Mouse (Mus musculus) hindbrain, embryonic 16.5 days (tissue): ENCODE results near the gene Methig1. TPM values are rescaled to one million over a fixed set of nuclear protein-coding genes. Genes with fewer than 3 reads are reported as not detected.
"Not testable (repeated sequence)": the region's sequence is repeated elsewhere in the genome, so short reads cannot be mapped to it uniquely, and the experiment has no call there.

Source experiments
- ATAC-seq: fragments of 200-750 bp; cut with Nextera tagmentation; 2 replicates; pipeline ENCODE4 v1.8.0; 2017; ENCODE audit warnings: moderate TSS enrichment, moderate library complexity
- H3K27ac ChIP-seq: fragments of 300-500 bp; sonication (generic); 2 replicates; pipeline ENCODE4 v1.5.1; 2014; ENCODE audit warnings: low read depth, mild to moderate bottlenecking, control low read depth, low read length, moderate library complexity
- H3K27me3 ChIP-seq: fragments of 300-500 bp; sonication (generic); replicated peaks from 2 replicates; pipeline ENCODE4 v1.6.1; 2014; ENCODE audit warnings: low read length; ENCODE audit not compliant: control insufficient read depth, insufficient read depth
- H3K36me3 ChIP-seq: fragments of 300-500 bp; sonication (generic); 2 replicates; pipeline ENCODE4 v1.6.1; 2014; ENCODE audit warnings: mild to moderate bottlenecking, low read length, moderate library complexity, mixed read lengths; ENCODE audit not compliant: control insufficient read depth, insufficient read depth
- H3K4me1 ChIP-seq: fragments of 300-500 bp; sonication (generic); 2 replicates; pipeline ENCODE4 v1.6.1; 2014; ENCODE audit warnings: low read depth, low read length; ENCODE audit not compliant: control insufficient read depth, insufficient read depth
- H3K4me2 ChIP-seq: fragments of 300-500 bp; sonication (generic); 2 replicates; pipeline ENCODE4 v1.6.1; 2014; ENCODE audit warnings: mild to moderate bottlenecking, low read length, control low read depth, moderate library complexity
- H3K4me3 ChIP-seq: fragments of 300-500 bp; sonication (generic); 2 replicates; pipeline ENCODE4 v1.5.1; 2014; ENCODE audit warnings: mild to moderate bottlenecking, low read length, control low read depth, moderate library complexity
- H3K9ac ChIP-seq: fragments of 300-500 bp; sonication (generic); 2 replicates; pipeline ENCODE4 v1.6.1; 2014; ENCODE audit warnings: low read depth, mild to moderate bottlenecking, control low read depth, low read length, moderate library complexity
- H3K9me3 ChIP-seq: fragments of 300-500 bp; sonication (generic); 2 replicates; pipeline ENCODE4 v1.6.1; 2014; ENCODE audit warnings: mild to moderate bottlenecking, low read length, moderate library complexity; ENCODE audit not compliant: control insufficient read depth
- WGBS: fragments of 180-500 bp; shearing (Covaris S2); extraction: QIAGEN DNeasy Blood & Tissue Kit; methylation state at CpG from one replicate; pipeline ENCODE4 v1.1.7; 2014; 5-methylcytosine and 5-hydroxymethylcytosine counted together
- polyA plus RNA-seq: library from polyadenylated mRNA; unstranded; fragments of >200 nt; fragmentation: Nextera tagmentation; extraction: Ambion mirVana; gene quantifications from 2 replicates; pipeline ENCODE4 v1.2.1, GENCODE M21; 2015

Methig1 gene
- not detected in 2 replicates for polyA plus RNA-seq

DNA sequence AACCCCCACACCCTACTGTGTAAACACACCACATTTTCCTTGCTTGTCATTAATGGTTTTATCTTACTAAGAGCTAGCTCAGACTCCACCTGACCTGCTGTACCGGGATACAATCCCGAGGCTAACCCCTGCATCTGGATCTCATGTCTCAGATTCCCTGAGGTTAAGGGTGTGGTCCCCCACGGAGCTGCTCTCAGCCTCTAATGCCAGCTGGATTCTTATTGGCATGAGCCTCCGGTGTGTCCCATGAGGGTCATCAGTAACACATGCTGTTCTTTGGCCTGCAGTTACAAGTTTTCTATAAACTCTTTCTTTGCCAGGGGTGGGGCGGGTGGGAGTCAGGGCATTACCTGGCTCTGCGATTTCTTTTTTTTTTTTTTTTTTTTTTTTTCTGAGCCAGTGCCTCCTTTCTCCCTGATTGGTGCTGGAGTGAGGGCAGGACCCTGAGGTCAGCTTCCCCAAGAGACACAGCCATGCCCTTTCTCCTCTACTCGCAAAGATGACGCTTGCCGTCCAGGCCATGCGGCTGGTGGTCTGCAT is at the start of gene Methig1, which contains the start of gene Mettl7a2:
Methig1 (plus strand) TSS at position 439 of the 540 bp plus-strand sequence.
Mettl7a2 (plus strand) TSS at position 490 of the 540 bp plus-strand sequence.
- Histone ChIP-seq H3K4me3 (no peak within 1 kb of the TSS), H3K9ac (no peak within 1 kb of the TSS), H3K36me3 (no peaks in the 10 kb centered on the region), H3K27ac (no peak within 1 kb of the TSS), H3K27me3 (no peaks in the 10 kb centered on the region), H3K9me3 (no peaks in the 10 kb centered on the region), H3K4me1 (no peaks in the 10 kb centered on the region), H3K4me2 (no peak within 1 kb of the TSS)
- 84% methylated on average over 10 of the region's 10 CpGs for WGBS
- no peak for ATAC-seq

DNA sequence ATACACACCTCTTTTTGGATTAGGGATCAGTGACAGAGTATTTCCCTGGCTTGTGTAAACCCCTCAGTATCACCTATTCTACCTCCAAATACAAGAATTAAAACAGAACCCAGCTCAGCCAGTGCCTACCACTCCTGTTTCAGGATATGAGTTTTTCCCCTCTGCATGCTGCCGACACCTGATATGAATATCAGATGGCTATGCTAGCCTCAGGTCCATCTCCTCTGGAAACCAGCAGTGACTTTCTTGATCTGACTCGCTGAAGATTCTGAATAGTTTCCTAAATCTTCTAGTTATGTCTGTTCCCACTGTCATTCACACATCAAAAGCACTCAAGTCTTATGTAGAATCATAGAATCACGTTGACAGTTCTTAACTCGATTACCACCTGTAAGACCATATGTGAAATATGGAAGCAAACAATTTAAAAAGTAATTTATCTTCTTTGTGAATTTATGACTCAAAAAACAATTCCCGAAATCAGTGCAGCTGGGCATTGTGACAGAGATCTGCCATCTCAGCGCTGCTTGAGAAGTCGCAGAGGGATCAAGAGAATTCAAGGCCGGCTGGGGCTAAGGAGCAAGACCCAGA is 49.4 kb upstream of the Methig1 start:
- ATAC-seq: no peak
- no peak overlapping the region for H3K9ac ChIP-seq
- no peaks in the 10 kb centered on the region for H3K27me3 ChIP-seq
- H3K4me3 ChIP-seq: peak overlapping the region; percentile 57
- peaks cover 2% of the 10 kb centered on the region; the same call in 1 of the 2 replicates for H3K4me1 ChIP-seq
- no peaks in the 10 kb centered on the region for H3K36me3 ChIP-seq
- H3K4me2 ChIP-seq: peak overlapping the region; percentile 74
- no peak overlapping the region for H3K27ac ChIP-seq
- H3K9me3 ChIP-seq: no peaks in the 10 kb centered on the region
- 49% methylated on average over 8 of the region's 8 CpGs for WGBS

DNA sequence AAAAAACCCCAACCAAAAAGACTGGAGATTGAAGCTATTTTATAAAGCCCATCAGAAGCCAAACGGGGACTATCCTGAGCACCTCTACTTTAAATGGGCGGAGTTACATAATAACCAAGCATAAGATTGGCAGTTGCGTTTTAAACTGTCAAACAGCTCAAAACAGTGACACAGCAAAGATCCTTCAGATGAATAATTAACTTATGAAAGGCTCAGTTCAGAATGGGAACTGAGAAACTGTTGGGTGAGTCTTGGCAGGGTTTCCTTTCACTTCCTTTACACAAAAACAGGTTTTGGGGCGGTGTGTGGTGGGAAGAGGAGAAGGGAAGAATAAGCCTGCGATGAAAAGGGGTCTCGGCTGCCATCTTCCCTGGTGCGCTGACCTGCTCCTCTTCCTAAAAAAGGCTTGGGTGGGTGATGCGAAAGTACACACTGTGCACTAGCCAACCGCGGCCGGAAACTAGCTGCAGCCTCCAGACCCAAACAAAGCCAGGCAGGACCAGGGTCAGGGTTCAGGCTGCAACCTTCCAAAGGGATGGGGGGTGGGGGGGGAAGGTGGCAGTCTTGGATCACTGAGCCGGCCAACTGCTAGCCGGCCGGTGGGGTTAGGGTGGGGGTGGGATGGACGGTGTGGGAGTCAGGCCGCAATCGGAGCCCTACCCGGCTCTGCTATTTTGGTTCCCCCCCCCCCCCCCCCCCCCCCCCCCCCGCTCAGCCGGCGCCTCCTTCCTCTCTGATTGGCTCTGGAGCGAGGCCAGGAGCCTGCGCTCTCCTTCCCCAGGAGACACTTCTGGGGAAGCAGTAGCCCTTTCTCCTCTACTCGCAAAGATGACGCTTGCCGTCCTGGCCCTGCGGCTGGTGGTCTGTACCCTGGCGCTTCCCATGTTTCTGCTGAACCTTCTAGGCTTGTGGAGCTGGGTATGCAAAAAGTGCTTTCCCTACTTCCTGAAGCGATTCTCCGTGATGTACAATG is 48.6 kb upstream of the Methig1 start, which contains the start of gene Mettl7a1:
Mettl7a1 (plus strand) TSS at position 122 of the 973 bp plus-strand sequence.
- peaks cover 2% of the 10 kb centered on the region; the same call in 1 of the 2 replicates for H3K4me1 ChIP-seq
- no peaks in the 10 kb centered on the region for H3K27me3 ChIP-seq
- peak within 1 kb of the TSS; percentile 57 for H3K4me3 ChIP-seq
- no peaks in the 10 kb centered on the region for H3K9me3 ChIP-seq
- H3K36me3 ChIP-seq: no peaks in the 10 kb centered on the region
- H3K27ac ChIP-seq: peak within 1 kb of the TSS; percentile 76
- ATAC-seq: peak; percentile 90
- peak within 1 kb of the TSS; percentile 73 for H3K9ac ChIP-seq
- peak within 1 kb of the TSS; percentile 74 for H3K4me2 ChIP-seq
- 3% methylated on average over 20 of the region's 30 CpGs for WGBS

DNA sequence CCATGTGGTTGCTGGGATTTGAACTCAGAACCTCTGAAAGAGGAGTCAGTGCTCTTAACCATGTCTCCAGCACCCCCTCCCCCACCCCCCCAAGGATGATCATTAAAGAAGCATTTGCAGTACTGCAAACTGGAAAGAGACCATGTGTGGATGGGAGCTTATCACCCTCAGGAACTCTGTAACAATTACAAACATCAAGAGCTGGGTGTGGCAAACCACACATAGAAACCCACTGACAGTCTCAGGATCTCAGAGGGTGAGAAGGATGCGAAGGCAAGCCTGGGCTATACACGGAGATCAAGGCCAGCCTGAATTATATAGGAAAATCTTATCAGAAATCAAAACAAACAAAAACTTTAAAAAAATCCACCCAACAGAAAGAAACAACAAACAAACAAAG is 46.7 kb upstream of the Methig1 start:
- Histone ChIP-seq H3K27me3 (no peaks in the 10 kb centered on the region), H3K9ac (no peak overlapping the region), H3K4me2 (no peak overlapping the region), H3K27ac (no peak overlapping the region), H3K36me3 (no peaks in the 10 kb centered on the region), H3K4me1 (peaks cover 2% of the 10 kb centered on the region; the same call in 1 of the 2 replicates), H3K4me3 (no peak overlapping the region), H3K9me3 (no peaks in the 10 kb centered on the region)
- 89% methylated on average over 2 of the region's 2 CpGs for WGBS
- ATAC-seq: no peak

DNA sequence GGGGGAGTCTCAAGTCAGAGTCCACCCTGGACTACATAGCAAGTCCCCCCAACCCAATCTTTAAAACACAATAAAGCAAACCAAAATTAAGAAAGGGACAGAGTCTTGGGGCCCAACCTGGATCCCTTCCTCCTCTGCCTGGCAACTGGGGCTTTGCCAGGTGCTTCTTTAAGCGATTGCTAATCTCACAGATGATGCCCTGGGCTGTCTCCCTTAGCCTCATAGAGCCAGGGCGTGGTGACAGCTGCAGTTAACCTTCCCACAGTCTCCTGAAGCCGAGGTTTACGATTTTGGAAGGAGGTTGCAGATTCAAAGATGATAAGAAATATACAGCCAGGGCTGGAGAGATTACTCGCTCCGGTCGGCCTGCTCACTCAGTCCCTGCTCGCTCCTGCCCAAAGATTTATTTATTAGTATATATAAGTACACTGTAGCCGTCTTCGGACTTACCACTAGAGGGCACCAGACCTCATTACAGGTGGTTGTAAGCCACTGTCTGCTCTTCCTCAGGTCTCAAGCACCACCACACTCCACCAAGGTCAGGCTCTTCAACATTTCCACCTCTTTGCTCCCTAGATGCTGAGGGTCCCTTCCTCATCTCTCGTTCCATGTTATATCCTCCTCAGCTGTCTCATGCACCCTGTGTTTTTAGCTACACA is 45.4 kb upstream of the Methig1 start:
- not testable (repeated sequence) for H3K9me3 ChIP-seq, H3K4me3 ChIP-seq, H3K36me3 ChIP-seq, ATAC-seq, H3K27me3 ChIP-seq, H3K4me1 ChIP-seq, H3K4me2 ChIP-seq, H3K9ac ChIP-seq, H3K27ac ChIP-seq
- 49% methylated on average over 9 of the region's 11 CpGs for WGBS

DNA sequence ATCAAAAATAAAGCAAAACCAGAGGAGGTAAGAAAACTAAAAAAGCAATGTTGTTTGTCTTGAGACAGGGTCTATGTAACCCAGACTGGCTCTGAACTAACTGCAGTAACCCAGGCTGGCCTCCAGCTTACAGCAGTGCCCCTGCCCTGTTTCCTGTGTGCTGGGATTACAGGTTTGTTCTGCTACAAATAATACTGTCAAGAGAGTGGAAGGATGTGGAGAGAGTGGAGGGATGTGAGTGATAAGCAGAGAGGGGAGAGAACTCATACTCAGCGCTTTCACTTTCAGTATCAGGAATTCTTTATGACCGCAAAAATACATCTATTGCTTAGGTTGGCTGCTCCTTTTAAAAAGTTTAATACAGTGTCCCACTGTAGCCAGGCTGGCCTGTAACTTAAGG is 40.6 kb upstream of the Methig1 start:
- H3K4me1 ChIP-seq: no peaks in the 10 kb centered on the region
- no peak overlapping the region for H3K4me3 ChIP-seq
- WGBS: 92% methylated on average over 2 of the region's 2 CpGs

DNA sequence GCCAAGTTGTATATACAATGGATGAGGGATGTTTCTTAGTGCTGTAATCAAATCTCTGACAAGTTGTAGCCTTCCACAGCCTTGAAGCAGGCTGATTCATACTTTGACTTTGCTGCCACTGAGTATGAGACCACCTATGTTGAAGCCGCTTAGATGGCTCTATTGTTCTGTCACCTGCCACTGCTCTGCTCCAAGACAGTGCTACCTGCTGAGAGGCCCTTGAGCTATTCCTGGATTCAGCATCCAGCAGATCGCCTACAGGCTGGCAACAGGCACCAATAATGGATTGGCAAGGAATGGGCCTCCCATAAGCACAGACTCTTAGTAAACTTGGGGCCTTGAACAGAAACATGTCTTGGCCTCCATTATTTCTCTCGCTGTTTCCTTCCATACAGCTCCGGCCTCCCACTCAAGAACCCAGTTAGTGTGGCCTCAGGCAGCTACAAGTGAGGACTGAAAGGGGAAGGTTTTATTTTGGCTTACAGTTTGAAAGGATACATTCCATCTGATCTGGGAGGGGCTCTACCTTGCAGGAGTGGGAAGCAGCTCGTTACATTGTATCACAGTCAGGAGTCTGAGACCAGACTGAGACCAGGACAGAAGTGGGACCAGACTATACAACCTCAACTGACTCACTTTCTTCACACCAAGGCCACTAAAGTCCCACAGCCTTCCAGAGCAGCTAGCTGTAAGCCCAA is 38.4 kb upstream of the Methig1 start:
- 0 out of 2 replicates have a peak, but pooled peaks cover 2% of the 10 kb centered on the region for H3K36me3 ChIP-seq
- no peak overlapping the region for H3K4me3 ChIP-seq
- no peaks in the 10 kb centered on the region for H3K27me3 ChIP-seq
- H3K27ac ChIP-seq: no peak overlapping the region
- H3K9me3 ChIP-seq: no peaks in the 10 kb centered on the region
- no peak for ATAC-seq
- H3K9ac ChIP-seq: no peak overlapping the region
- no peak overlapping the region for H3K4me2 ChIP-seq
- H3K4me1 ChIP-seq: no peaks in the 10 kb centered on the region
- 89% methylated on average over 5 of the region's 5 CpGs for WGBS

More for the DNA sequence above, 40.6 kb upstream of the Methig1 start:
- Histone ChIP-seq H3K4me2 (no peak overlapping the region), H3K9me3 (no peaks in the 10 kb centered on the region), H3K27ac (no peak overlapping the region), H3K36me3 (0 out of 2 replicates have a peak, but pooled peaks cover 2% of the 10 kb centered on the region), H3K9ac (no peak overlapping the region), H3K27me3 (no peaks in the 10 kb centered on the region)
- no peak for ATAC-seq

DNA sequence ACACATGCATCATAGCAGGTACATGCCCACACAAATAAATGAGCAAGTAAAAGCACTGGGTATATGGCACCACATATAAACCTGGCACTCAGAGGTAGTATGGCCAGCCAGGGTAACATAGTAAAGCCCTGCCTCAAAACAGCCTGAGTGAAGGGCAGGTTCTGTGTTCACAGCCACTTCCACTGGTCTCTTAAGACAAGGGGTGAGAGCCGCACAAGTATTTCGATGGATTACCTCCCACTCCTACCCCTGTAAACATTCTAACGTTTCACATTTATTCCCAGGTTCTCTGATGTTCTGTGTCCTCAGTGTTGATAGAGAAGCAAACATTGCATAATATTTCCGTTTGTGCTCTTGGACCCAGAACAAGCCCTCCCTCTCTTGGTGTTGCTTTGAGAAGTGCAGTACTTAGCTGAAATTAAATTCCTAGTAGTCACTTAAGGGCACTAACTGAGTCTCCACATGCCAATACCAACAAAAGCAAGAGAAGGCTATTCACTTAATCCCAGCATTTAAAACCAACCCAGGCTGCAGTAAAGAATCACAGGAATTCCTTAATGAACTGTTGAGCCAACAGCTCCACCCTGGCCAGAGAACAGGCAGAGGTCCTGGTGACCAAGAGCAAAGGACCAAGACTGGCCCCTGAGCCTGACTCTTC is 34.8 kb upstream of the Methig1 start:
- not testable (repeated sequence) for H3K4me2 ChIP-seq, H3K9ac ChIP-seq, H3K4me1 ChIP-seq, H3K36me3 ChIP-seq, ATAC-seq, H3K4me3 ChIP-seq, H3K27ac ChIP-seq, H3K27me3 ChIP-seq, H3K9me3 ChIP-seq
- WGBS: 83% methylated on average over 4 of the region's 4 CpGs
